Mouse (Mus musculus) layer of hippocampus, postnatal 14 days (tissue): ENCODE data around the gene Ppy. TPM values are rescaled to one million over a fixed set of nuclear protein-coding genes. Genes with fewer than 3 reads are reported as not detected.

Experiments used
- DNase-seq, 2 experiments: peaks; one replicate each; pipeline ENCODE4 v3.0.0; 2021 to 2022; ENCODE audit warnings: low spot score in 2 of 2, mixed read lengths in 1 of 2
- long read RNA-seq, 2 experiments: library from polyadenylated mRNA; stranded (forward); transcript quantifications; one replicate each; pipeline ENCODE4 v2.0.0; 2021
- total RNA-seq, 2 experiments: library from RNA; stranded (reverse); gene quantifications; 2 replicates each; pipeline ENCODE4 v1.2.3; 2021

Gene Ppy
- not detected for total RNA-seq
- long read RNA-seq, experiment 1: 0 reads
- long read RNA-seq, experiment 2: 0 reads

DNA sequence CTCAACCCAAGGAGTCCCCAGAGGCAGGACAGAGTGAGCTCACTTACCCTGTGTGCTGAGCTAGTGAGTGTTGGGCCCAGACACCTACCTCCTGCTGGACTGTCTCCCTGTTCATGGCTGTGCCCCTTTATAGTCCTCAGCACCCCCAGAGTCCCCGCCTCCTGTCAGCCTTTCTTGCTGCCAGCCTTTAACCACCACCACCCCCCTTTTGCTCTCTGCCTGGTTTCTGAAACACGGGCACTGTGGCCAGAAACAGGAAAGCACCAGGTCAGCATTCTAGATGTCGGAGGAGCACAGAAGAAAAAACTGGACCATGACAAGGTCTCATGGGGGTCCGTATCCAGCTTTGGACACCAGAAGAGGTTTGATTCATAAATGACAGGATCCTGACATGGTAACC lies at the start of gene Ppy:
Gene Ppy, minus strand, starts transcription at position 101 of the 400 bp plus-strand sequence.
- DNase-seq: no peak

DNA sequence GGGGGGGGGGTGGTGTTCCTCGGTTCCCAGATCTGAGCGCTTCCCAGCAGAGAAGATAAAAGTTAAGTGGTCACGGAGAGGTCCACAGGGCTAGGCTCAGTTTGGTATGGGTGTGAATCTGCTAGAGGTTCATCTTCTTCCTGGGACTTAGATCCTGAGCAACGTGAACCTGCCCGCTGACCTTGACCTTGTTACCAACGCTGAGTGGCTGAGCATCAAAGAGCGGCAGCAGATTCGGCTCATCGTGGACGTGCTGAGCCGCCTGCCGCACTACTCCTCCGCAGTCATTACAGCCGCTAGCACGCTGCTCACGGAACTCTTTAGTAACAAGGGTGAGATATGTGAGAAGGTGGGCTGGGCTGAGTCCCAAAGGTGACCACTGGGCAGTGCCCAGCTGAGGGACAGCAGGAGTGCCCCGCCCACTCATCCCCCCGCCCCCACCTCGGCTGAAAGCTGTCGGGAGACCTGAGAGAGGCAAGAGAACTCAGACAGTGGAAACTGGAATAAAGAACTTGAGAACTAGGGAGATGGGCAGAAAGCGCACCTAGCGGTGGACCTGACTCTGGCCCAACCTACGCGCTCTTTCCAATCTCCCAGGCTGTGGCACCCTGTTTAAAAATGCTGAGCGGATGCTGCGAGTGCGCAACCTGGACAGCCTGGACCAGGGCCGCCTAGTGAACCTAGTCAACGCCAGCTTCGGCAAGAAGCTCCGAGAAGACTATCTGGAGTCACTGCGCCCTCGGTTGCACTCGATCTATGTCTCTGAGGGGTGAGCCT lies 46.3 kb upstream of the Ppy start:
- DNase-seq: no peak

DNA sequence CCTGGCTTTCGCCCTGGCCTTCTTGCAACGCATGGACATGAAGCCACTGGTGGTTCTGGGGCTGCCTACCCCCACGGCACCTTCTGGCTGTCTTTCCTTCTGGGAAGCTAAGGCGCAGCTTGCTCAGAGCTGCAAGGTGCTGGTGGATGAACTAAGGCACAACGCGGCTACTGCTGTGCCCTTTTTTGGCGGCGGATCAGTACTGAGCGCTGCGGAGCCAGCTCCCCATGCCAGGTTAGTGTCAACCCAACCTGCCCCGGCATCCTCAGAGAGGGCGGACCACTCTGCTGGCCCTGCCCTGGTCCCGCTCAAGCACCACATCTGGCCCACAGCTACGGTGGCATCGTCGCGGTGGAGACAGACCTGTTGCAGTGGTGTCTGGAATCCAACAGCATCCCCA lies 45.4 kb upstream of the Ppy start:
- DNase-seq: no peak

DNA sequence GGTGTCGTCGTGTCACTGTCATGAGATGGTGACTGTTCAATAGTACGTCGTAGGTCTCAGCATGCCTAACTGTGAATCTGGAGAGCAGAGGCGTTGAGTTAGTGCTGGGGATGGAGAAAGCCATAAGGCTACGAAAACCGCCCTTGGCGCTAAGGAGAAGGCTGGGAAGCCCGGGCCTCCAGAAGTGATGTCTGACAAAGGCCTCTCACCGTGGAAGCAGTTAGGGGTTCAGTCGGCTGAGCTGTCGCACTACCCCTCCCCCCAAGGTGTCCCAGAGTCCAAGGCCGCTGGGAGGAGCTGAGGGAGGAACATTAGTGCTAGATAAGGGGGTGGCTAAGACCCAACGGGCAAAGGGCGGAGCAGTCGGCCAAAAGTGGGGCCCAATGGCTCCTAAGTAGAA lies 44.9 kb upstream of the Ppy start:
- DNase-seq: no peak

DNA sequence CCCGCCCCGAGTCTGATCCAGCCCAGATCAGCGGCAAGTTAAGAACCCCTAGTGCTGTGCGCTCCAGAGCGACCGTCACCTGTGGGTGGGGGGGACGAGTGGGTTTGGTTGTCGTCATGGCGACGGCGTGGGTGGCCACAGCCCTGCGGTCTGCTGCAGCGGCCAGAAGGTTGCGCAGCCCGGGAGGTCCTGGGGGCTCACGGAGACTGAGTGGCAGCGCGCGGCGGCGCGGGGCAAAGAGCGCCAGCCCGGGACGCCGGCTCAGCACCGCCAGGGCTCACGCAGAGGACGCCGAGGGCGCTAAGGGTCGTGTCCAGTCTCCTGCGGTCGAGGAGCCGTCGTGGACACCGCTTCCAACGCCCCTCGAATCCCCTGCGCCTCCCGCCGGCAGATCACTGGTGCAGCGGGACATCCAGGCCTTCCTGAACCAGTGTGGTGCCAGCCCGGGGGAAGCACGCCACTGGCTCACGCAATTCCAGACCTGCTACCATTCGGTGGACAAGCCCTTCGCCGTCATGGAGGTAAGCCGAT lies 44.4 kb upstream of the Ppy start, which contains the start of gene Nags:
Gene Nags, plus strand, starts transcription at position 43 of the 531 bp plus-strand sequence.
- DNase-seq: no peak

DNA sequence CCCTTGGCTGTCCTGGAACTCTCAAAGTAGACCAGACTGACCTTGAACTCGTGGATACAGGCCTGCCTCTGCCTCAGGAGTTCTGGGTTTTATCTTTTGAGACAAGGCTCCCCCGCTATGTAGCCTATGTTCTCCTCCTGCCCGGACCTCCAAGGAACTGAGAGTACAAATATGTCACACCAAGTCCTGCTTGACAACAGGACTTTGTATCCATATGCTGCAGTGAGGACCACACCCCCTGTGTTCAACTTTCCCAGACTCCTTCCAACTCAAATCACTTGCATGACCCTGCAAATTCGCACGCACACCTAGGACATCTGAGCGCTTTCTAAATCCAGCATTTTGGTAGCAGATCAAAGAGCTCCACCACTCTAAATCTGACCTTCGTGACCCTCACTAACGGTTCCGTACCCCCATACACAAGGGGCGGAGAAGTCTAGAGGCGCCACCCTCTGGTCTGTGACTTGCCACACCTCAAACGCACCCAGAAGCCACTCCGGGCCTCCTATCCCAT lies 43.9 kb upstream of the Ppy start:
- DNase-seq: no peak

DNA sequence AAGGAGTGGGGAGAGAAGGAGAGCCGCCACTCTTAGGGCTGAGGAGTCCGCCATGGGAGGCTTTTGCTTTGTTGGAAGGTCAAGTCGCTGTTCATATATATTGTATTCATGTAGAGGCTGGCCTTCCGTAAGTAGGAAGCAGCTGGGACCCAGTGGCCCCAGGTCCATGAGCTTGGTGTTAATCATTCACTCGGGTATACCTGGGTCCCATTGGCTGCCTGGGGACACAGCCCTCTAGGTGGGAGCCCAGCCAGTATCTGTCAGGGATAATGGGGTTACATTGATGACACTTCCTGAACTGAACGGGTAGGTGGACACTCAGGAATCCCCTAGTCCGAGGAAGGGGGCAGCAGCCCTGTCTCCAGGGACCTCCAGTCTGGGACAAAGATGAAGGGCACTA lies 41.2 kb upstream of the Ppy start:
- DNase-seq: no peak

DNA sequence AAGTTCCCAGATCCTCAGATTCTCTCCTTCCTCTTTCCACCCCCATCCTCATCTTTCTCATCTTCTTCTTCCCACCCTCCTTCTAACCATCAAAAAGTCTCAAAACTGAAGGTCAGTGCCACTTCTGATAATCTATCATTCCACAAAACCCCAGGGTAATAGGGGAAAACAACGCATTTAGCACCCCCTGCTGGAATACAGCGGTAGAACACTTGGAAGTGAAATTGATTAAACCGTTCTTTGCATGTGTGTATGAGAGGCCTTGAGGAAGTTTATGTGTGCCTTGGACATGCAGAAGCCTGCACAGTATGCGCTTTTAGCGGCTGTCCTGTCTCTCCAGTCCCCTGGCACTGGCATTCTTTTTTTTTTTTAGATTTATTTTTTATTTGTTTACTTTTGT lies 39.4 kb upstream of the Ppy start:
- peak; percentile 64 to 69 for DNase-seq

DNA sequence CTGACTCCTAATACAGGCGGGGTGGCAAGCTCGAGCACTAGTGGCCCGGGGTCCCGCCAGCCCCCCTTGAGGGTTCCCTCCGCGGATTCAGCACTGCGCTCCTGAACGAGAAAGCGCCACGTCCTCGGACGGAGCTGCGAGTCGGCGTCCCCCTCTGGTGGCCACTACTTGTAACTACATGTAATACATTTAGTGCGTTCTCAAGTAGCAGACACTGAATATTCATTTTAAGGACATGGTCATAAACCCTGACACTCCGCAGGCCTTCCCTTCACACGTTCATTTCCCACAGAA lies 37.3 kb upstream of the Ppy start:
- peak; percentile 66 to 69 for DNase-seq

DNA sequence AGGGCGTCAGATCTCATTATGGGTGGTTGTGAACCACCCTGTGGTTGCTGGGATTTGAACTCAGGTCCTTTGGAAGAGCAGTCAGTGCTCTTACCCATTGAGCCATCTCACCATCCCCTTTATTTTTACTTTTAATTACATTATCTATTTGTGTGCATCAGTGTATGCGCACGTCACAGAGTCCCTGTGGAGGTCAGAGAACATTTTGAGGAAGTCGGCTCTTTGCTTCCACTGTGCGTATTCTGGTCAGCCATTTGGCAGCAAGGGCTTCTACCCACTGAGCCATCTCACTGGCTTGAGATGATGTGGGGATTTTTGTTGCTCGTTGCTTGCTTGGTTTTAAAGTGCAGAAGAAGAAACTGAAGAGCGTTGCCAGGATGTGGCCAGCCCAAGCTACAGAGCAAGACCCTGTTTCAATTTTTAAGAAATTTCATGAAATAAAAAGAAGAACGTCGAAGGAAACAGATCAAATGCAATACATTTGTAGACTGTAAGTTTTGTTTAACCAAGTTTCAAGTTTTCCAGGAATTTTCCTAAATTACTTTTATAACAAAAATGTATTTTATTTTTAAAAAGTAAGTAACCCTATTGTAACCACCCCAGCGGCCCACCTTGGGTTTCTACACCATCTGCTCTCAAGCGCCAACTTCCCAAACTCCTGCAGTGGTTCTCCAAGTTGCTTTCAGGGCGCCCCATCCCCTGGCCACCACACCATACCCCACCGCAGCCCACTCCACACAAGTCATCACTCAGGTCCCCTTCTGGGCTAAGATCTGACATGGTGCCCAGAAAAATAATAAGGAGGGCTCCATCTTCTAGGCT lies 36.7 kb upstream of the Ppy start:
- DNase-seq: no peak

DNA sequence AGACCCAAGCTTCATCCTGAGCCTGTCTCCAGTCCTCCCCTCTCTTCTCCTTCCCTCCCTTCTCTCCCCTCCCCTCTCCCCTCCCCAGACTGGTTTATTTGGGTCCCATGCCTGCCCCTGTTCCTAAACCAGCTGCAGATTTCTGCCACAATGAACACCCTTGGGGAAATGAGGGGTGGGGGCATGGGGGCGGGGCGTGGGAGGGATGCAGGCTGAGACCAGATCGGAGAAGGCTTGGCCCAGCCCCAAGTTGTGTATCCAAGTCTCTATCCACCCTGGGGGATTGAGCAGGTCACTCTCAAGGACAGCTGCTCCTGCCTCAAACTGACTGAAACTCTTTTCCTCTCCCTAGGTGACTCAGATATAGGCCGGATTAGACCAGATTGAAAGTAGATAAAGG lies 33.4 kb upstream of the Ppy start:
- no peak for DNase-seq

DNA sequence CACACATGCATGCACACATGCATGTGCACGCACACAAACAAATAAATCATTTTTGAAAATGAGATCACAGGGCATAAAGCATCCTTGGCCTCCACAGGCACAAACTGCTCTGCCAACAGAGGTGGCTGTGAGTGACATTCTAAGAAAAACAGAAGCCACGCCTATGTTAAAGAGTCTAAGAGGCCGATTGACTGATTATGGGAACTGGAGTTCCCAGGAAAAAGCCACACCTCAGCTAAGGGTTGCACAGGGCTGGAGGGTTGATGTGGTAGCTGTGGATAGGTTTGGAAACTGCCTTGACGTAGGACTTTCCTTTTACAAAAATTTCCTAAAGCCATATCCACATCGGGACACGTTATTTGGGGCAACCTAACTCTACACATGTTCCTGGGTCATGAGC lies 16.3 kb upstream of the Ppy start:
- no peak for DNase-seq

DNA sequence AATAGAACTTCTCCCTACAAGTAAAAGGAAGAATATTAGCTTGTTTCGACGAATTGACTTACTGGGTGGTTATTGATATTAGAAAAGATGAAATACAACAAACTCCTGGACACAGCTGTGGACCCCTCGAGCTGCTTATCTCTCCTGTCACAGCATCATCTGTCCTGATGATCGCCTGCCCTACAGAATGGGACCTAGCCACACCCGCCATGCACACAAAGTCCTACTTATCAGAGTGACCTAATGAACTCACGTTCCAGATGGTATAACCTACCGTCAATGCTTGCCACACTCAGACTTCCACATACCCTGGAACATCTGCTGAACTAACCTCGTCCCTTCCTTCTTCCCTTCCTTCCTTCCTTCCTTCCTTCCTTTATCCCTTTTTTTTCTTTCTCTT lies 15.1 kb upstream of the Ppy start:
- DNase-seq: no peak

DNA sequence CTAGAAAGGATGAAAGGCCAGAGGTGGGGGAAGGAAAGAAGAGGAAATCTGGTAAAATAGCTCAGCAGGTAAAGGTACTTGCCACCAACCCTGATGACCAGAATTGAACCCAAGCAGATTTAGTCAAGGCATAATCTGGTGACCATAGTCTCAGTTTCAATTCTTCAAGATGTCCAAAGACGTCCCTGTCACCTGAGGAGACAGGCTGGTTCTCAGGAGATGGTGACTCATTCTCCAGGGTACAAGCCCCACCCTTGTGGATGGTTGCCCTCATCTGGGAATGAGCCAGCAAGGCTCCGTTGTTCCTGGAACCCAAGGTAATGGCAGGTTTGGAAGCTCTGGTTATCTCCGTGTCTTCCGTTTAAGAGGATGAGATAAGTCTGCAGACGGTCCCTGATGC lies 10.5 kb upstream of the Ppy start:
- no peak for DNase-seq

DNA sequence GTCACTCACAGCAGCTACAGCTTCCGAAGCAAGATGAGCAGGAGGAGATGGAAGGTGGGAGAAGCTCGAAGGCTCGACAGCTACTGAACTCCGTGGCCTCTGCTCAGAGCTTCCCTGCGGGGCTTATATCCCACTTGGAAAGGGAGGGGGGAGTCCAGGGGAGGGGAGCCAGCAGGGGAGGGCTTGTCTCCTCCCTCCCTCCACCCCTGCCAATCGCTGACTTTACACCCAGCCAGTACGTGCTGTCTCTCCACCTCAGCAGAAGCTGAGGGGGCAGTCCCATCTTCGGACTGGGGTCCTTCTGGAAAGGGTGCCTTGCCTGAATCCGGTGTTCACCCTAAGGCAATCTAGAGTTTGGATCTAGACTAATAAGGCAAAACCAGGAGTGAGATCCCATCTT lies 6.6 kb upstream of the Ppy start, which contains the start of gene Pyy:
Gene Pyy, minus strand, starts transcription at position 101 of the 400 bp plus-strand sequence.
- DNase-seq: no peak

DNA sequence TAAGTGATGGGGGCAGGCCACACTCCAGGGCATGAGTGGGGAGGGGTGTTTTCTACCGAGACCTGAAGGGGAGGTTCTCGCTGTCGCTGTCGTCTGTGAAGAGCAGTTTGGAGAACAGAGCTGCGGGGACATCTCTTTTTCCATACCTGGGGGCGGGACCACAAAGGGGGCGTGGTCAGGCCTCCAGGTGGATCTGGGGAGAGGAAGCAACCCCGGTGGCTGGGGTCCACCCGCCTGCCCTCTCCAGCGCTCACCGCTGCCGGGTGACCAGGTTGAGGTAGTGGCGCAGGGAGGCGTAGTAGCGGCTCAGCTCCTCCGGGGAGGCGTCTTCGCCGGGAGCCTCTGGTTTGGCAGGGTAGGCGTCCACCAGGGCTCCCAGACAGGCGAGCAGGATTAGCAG lies 5.8 kb upstream of the Ppy start:
- no peak for DNase-seq

DNA sequence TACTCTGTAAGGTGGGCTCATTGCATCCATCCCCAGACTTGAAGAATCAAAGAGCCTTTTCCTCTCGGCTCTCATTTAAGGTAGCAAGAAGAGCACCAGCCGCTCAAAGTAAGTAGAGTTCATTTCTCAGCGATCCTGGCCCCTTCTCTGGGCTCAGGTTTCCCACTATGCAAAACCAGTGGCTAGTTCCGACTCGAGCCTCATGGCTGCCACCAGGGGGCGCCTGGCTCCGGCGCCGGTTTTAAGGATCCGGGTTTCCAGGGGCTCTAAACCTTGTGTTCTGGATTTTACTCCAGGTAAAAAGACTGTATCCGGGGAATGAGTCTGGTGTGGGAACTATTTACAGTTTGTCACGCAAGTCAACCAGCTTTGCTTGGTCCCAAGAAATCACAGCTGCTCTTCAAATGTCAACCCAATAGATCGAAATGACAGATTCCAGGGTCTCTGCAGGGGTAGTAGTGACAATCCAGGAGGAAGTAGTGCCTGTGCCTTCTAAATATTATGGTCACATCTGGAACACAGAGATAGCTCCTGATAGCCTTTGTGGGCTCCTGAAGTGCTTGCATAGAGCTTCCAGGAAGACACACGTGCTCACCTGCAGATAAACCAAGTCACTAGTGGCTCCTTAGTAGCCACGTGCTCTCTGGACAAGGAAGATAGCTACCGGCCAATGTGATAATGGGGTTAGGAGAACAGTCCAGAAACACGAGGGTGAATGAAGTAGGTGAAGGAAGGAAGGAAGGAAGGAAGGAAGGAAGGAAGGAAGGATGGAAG lies 1.6 kb upstream of the Ppy start:
- peak; percentile 45 to 67 for DNase-seq

DNA sequence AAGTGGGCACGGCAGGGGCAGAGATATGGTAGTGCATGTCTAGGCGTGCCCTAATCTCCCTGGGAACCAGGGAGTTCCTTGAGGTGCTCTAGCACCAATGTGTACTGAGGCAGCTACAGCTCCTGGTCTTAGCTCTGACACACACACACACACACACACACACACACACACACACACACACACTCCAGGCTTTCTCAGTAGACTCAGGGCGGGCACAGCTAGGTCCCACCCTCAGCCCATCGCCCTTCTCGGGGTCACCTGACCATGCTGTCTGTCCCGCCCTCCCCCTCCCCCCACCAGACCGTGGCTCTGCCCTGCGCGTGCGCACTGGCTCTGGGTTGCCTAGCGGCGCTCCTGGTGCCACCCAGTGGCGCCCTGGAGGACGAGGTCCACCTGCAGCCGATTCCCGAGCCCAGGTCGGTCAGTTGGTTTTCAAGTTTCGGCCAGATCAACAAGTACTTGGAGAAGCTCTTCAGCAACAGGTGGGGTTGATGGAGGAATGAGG lies 4.2 kb downstream of the Ppy start:
- peak; percentile 60 to 68 for DNase-seq

DNA sequence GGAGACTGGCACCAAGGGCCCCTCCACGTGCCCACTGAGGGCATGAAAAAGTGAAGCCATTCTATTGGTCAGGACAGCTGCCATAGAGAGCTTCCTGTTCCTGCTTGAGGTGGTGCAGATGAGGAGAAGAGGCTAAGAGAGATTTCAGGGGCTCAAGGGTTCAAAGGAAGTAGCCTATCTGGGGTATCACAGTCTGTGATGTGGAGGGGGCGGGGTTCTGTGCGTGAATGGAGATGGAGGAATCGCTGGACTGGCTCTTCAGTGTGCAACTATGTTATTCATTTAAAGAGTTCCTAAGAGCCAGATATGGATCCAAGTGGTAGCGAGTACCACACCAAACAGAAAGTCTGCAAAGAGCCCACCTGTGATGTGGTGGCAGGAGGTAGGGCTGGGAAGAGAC lies 4.7 kb downstream of the Ppy start:
- DNase-seq: no peak

DNA sequence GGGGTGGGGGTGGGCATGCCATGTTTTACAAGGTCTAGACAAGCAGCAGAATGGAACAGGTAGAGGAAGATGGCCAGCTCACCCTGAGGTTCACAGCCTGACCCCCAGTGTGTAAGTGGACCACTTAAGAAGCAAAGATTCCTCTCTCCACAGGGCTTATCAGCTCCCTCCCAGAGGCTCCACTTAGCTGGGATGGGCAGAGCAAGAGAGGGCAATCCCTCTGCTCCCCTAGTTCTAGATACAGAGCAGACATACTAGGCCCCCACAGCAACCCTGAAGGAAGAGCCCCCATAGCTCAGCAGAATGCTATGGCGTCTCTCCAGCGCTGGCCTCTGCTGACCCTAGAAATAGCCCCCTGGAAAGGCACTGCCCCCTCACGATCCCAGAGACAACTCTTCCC lies 5.4 kb downstream of the Ppy start:
- DNase-seq: no peak
